Mouse (Mus musculus): ENCODE measurements around the gene Prorsd1. TPM values are rescaled to one million over a fixed set of nuclear protein-coding genes. Genes with fewer than 3 reads are reported as not detected.
A peak's percentile ranks its signal among the peaks of the same experiment; 100 is the strongest.
"Not testable (repeated sequence)": the region's sequence is repeated elsewhere in the genome, so short reads cannot be mapped to it uniquely, and the experiment has no call there.

The Prorsd1 gene
- 45.7 and 50.9 TPM in 2 replicates for total RNA-seq (2015)
- total RNA-seq (2017), result 49.4 and 61.1 TPM in 2 replicates

DNA sequence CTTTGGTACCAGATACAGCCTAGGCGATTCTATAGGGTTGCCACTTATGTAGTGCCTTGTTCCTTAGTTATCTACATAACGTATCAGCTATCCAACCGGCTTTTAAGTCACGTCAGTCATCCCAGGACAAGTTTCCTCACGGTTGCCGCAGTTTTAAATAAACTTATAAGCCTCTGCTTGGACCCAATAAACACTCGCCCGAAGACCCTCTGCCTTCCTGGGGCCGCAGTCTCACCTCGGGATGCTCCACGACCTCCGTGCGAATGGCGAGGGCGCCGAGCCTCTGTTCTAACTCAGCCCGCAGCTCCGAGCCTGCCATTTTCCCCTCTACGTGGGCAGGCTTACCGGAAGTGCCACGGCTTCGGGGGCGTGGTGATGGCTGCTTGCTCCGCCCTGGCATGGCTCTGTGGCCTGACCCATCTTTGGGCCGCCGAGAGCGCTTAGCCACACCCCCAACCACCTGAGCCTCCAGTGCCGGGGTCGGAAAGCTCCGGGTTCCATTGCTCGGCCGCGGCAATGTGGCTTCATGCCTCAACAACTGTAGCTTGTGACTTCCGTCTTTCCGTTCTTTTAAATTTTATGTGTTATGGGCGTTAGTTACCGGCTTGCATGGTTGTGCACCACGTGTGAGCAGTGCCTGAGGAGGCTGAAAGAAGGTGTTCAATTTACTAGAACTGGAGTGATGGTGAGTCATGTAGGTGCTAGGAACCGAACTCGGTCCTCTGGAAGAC lies at the start of gene Prorsd1:
TSS of gene Prorsd1 (minus strand) at position 352 of the 731 bp plus-strand sequence.
- peak; percentile 99 for ATAC-seq (replicated peaks; ENCODE audit: poor library complexity)

DNA sequence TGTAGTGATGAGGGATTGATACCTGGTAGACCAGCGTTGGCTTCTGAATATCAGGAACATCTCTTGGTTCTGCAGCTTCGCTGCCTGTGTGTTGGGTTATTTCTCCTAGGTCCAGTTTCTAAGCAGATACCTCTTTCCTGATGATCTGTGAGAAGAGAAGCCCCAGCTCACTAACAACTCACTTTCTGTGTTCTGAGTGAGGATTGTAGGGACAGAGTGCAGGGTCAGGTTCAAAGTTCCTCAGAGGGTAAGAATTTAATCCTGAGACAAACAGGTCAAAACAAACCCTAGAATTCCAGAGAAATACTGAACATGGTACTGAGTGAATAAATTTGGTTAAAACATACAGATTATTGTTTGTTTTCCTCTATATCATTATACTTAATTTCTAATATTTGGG lies 48.6 kb upstream of the Prorsd1 start:
- ATAC-seq (replicated peaks; ENCODE audit: poor library complexity), result no peak

DNA sequence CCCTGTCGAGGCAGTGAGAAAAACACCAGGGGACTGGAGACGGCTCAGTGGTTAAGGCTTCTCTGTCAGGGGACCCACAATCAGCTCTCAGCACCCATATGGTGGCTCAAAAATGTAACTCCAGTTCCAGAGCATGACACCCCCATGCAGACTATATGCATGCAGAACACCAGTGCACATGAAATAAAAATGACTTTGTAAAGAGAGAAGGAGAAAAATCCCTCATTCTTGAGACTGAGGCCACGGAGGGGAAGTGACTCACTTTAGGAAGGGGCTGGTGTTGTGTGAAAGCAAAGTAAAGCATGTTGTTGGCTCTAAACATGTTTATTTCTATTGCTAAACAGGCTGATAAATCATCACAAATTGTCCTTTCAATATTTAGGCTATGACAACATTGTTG lies 46.2 kb upstream of the Prorsd1 start:
- no peak for ATAC-seq (replicated peaks; ENCODE audit: poor library complexity)

DNA sequence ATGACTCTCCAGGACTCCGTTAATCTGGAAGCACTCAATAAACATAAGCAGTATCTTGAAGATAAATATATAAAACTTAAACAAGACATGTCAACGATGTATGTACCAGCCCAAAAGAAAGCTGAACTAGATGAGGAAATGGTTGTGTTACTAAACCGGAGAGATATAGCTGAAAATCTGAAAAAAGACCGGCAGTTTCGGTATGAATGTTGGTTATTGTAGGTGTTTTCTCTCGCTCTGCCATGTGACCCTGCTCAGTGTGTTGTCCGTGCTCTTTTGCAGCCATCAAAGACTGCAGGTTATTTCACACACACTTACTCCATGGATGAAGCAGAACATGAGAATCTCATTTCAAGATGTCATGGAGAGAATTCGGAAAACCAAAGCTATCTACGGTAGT lies 45.6 kb upstream of the Prorsd1 start:
- ATAC-seq (replicated peaks; ENCODE audit: poor library complexity), result no peak

DNA sequence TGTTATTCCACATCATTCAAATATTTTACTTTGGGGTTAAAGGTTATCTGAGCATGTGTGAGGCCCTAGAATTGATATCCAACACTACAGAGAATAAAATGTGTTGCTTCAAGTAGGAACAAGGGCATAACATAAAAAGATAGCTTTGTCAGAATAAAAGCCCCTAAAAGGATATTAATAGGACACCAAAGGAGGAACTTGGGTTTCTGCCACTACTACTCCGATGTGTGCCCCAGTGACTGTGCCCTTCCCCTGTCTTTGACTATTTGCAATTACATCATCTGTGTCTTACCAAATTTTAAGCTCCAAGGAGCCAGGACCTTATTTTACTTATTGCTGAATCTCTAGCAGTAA lies 34.6 kb upstream of the Prorsd1 start:
- ATAC-seq (replicated peaks; ENCODE audit: poor library complexity), result peak; percentile 58

DNA sequence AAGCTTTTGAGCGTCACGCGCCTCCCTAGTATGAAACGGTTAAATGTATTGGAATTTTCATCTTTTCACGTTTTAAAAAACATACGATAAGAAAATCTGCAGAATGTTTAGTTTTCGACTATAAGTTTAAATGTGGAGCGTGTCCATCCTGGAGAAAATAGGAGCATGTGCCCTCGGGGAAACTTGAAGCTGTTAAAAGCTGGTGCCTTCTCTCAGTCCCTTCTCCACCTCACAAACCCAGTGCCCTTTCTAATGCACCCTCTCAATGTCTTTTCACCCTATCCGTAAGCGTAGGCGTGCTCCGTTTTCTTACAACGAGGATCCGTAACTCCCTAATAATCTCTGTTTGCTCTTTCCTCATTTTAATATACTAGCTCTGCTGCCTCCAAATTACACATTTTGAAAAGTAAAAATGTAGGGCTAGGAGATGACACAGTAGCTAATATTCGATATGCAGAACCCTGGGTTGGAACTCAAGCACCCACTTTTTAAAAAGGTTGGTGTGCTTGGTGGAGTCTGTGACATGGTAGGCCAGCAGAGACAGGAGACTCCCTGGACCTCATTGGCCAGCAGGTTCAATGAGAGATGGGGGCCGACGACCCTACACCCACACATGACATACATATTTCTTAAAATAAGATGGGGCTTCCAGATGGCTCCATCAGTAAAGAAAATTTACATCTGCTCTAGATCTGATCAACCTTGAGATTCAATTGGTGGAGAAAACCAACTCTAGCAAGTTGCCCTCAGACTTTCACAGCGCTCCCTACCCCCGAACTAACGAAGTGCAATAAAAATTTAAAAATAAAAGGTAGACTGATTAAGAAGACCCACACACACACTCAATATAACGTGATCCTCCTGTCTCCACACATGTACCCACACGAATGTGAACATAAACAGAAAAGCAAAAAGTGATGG lies 33.9 kb upstream of the Prorsd1 start:
- ATAC-seq (replicated peaks; ENCODE audit: poor library complexity), result no peak

DNA sequence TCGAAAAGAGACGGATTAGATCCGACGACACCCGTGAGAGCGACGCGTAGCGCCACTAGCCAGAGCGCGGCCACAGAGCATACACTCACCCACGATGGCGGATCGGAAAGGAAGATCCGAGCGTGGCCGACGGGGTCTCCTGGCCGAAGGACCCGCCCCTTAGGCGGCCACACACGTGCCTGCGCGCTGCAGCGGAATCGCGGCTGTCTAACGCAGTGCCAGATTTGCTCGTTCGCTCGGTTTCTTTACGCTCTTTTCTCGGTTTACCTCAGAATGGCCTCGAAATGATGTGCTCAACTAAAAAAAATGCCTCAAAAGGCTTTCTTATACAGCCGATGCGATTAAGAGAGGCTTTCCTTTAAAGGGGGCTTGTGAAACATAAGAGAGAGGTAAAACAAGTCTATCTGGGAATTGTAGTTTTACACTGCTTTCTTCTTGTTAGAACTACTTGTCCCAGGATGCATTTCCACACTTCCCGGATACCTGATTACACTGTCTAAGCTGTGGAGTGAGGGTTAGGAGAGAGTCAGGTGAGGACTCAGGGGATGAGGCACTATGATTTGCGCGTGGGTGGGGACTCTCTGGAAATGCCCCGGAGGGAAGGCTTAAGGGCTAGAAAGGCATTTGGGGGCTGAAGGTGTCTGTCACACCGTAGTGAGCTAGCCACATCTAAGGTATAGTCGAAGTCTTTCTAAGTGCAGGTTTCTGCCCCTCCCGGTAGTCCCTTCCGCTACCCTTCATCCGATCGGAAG lies 33.1 kb upstream of the Prorsd1 start, which contains the start of the genes Clhc1 and Rps27a:
TSS of gene Clhc1 (plus strand) at position 199 of the 752 bp plus-strand sequence.
TSS of gene Rps27a (minus strand) at position 358 of the 752 bp plus-strand sequence.
- ATAC-seq (replicated peaks; ENCODE audit: poor library complexity), result peak; percentile 82

DNA sequence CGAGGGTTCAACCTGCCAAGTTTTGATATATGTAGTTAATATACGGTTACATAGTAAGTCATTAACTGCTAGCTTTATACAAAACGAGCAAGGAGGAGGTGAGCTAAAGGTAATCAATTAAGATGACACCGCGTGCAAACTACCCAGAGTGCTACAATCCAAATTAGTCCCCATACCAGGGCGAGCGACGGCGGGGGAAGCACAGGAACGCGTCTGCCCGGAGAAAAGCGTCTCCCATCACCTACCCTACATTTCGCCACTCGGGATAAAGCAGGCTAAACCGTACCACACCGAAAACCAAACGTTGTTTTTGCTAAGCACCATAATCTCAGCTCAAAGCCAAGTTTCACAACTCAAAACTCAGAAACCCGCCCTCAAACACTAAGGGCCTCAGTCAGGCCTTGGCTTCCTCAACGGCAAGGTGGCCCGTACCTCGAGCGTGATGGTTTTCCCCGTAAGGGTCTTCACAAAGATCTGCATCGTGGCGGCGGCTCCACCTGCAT lies 32.5 kb upstream of the Prorsd1 start:
- ATAC-seq (replicated peaks; ENCODE audit: poor library complexity), result no peak

DNA sequence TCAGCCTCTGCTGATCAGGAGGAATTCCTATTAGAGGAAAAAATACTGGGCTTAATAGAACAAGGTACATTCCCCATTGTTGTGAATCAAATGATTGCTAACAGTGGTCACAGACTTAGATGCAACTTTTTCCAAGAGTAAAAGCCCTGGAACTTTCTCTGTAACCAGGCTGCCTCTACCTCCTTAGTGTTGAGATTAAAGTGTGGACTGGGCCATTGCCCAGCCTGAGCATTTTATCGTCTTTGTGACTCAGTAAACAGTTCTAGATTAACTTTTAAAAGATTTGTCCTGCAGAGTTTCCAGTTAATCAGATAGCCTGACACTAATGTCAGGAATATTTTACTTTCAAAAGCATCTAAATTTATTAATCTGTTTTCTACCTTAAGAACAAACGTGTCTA lies 31.9 kb upstream of the Prorsd1 start:
- ATAC-seq (replicated peaks; ENCODE audit: poor library complexity), result no peak

DNA sequence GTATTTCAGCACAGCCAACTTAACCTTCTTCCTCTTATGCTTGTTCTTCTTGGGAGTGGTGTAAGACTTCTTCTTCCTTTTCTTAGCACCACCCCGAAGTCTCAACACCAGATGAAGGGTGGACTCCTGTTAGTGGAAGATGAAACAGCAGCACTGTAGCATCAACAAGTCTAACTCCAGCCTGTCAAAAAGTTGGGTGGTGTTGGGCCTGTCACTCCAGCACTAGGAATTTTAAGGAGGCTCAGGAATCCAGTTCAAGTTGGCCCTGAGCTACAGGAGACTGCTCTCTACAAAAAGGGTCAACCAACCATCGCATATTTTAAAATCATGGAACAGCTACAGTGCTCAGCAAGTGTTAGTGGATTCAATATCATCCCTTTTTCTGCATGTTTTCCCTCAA lies 31.5 kb upstream of the Prorsd1 start:
- ATAC-seq (replicated peaks; ENCODE audit: poor library complexity), result not testable (repeated sequence)

DNA sequence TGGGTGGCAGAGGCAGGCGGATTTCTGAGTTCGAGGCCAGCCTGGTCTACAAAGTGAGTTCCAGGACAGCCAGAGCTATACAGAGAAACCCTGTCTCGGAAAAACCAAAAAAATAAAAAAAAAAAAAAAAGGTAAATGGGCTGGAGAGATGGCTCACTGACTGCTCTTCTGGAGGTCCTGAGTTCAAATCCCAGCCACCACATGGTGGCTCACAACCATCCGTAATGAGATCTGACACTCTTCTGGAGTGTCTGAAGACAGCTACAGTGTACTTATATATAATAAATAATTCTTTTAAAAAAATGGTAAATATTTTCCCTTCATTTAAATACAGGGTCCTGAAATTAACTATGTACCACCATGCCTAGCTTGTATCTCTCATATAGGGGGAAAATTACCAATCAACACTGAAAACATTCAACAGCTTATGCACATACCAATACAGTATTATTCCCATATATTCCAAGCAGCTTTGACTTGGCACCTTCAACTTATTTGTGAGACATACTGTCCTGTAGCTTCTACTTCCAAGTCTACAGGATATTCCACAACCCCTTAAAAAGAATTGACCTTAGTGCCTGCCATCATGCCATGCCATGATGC lies 30.4 kb upstream of the Prorsd1 start:
- ATAC-seq (replicated peaks; ENCODE audit: poor library complexity), result not testable (repeated sequence)

DNA sequence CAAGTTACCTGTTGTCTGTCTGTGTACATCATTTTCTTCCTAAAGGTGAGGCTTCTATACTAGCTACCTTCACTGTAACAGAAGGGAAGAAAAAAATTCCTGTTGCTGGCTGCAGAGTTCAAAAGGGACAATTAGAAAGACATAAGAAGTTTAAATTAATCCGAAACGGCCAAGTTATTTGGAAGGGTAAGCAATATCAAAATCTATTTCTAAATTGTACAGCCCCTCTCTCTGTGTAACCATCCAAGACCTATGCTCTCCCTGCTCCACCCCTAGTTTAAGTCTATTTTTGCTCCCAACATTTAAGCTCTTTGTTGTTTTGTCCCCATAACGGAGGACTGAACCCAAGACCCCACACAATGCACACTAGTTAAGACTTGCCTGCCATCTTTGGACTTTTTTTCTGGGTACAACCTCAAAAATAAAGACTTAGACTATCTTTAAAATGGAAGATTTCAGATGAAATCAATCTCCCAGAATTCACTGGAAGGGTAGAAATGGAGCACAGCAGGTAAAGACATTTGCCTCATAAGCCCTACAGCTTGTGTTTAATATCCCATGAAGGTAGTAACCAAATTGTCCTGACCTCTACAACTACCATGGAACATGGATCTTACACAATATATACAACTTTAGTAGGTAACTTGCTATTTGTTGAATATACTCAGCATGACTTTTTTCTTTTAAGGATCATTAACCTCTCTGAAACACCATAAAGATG lies 29.6 kb upstream of the Prorsd1 start:
- ATAC-seq (replicated peaks; ENCODE audit: poor library complexity), result no peak

DNA sequence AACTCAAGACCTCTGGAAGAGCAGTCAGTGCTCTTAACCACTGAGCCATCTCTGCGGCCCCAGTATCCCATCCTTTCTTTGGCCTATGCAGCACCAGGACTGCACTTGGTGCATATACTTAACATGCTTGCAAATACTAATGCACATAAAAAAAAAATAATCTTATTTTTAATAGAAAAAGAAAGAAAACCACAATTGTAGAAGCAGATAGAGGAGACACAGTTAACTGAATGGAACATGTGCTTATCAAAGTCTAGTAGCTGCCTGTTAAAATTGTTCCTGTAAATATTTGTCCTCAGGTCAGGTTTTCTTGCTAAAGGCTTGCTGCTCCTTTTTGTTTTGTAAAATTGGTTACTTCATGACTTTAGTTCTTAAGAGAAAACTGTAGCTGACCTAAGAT lies 23.4 kb upstream of the Prorsd1 start:
- ATAC-seq (replicated peaks; ENCODE audit: poor library complexity), result peak; percentile 64

DNA sequence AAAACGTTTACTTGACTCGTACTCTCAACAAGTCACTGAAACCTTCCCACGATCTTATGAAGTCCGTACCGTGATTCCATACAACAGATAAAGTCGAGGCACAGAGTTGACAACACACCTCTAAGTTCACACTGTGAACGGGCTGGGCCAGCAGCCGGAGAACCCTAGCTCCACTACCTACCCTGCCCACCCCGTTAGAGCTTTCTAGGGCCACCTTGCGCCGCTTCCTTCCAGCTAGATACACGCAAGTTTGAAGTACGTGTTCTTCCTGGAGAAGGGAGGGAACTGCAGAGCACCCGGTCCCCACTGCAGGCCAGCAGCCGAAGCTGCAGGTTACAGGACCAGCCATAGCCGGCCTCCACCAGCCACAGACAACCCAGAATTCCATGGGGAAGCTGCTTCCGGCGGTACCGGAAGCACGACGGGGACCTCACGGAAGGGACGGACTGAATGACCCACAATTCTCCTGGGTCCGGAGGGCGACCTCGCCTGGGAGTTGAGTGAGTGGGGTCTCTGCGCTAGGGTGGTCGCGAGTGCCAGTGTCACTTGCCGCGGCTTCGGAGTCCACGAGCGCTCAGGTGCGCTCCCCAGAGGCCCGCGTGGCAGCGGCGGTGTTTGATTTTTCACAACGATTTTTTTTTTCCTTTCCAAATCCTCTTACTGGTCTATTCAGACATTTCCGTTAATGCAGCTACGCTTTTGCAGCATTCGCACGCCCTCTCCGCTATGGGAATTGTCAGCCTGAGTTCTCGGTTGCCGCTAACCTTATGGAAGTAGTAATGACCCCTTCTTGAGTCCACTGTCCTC lies 11.4 kb upstream of the Prorsd1 start, which contains the start of gene Mtif2:
TSS of gene Mtif2 (plus strand) at position 421 of the 807 bp plus-strand sequence.
- peak; percentile 92 for ATAC-seq (replicated peaks; ENCODE audit: poor library complexity)

DNA sequence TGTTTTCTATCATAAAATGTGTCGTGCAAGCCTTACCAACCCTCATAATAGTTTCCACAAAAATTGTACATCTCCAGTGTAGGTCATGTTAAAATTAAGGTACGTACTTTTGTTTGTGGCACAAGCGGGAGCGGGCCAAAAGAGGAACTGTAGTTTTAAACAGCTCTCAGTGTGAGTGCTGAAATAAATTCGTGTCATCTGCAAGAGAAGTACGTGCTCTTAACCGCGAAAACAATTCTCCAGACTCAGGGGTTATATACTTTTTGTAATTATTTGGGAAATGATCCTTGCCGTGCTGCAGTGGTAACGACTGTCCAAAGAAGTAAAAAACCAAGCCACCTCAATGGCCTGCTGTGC lies 530 bp downstream of the Prorsd1 start:
- peak; percentile 46 for ATAC-seq (replicated peaks; ENCODE audit: poor library complexity)

DNA sequence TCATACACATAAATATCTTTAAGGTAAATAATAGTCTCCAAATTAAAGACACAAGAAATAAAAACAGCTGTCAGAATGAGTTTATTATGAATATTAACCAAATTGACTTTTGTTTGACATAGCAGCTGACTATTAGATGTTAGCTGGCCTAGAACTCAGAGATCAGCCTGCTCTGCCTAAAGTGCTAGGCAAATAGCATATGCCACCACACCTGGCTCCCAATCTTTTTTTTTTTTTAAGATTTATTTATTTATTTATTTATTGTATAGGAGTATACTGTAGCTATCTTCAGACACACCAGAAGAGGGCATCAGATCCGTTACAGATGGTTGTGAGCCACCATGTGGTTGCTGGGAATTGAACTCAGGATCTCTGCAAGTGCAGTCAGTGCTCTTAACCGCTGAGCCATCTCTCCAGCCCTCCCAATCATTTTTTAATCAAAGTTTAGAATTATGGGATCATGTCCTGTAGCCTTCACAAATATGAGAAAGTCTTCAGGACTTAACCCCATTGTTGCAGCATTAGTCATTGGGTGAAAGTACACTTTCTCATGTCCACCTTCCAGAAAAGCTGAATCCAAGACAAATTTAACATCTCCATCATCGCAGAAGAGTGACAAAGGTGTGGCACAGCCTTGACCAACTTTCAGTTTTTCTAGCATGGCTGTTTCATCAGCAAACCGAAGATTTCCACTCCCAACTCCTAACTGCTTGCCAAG lies 1.9 kb downstream of the Prorsd1 start:
- ATAC-seq (replicated peaks; ENCODE audit: poor library complexity), result no peak

DNA sequence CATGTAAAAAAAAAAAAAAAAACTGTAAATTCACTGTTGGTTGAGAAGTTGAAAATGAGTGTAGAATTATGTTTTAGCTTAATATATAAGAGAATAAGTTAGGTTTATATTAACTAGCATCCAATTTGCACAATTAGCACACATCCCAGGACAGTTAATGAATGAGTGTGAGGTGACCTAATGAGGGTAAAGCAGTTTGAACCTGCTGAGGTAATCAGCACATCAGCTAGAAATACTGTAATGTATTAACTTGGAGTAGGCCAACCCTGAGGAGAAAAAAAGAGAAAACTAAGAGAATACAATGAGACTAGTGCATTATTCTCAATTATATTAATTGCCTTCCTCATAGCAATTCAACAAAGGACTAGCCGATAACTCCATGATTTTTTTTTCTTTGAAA lies 5.4 kb downstream of the Prorsd1 start:
- ATAC-seq (replicated peaks; ENCODE audit: poor library complexity), result no peak

DNA sequence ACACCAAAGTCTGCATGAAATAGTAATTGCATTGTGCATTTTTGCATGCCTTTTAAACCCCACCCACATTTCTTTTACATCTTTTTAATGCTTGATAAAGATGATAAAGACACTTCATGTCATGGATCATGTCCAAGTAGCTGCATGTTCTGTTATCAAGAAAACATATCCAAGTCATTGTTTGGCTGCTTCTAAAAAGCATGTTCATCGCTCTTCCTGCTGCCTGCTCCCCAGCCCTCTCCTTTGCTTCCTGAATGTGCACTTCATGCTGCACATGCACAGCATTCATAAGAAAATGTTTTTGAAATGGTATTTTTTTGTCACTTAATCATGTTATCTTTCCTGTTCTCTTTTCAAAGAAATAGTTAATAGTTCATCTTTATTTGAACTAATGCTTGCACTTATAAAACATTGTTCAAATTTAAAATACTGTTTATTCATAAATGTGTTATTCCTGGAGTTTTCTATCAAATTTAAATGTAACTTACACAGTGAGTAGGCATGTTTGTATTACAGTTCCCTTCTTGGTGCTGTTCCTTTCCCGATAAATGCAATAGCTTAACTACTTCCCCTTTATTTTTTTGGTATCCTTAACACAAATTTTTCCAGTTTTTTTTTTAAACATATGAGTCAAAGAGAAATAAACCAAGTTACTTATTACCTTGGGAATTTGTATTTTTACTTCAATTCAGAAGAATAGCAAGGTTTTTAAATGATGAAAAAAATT lies 9.8 kb downstream of the Prorsd1 start:
- ATAC-seq (replicated peaks; ENCODE audit: poor library complexity), result peak; percentile 59

Data from megakaryocyte progenitor cell, adult 5-6 weeks (primary cell).